Mouse (Mus musculus) MEL (cell line): ENCODE measurements around the gene Radil. TPM values are rescaled to one million over a fixed set of nuclear protein-coding genes. Genes with fewer than 3 reads are reported as not detected.

ENCODE experiments used
- DNase-seq: peaks from one replicate; pipeline ENCODE4 v3.0.0; 2011; ENCODE audit warnings: low read depth, low spot score
- H3K27ac ChIP-seq: 2 replicates; pipeline ENCODE4 v1.5.1; 2012; ENCODE audit warnings: low read depth, mild to moderate bottlenecking, control low read depth, low read length, moderate library complexity; ENCODE audit not compliant: control insufficient read depth
- H3K27me3 ChIP-seq, 2 experiments: fragments of 150-350 bp in 1 of 2; sonication (generic) in 1 of 2; 2 replicates each; pipeline ENCODE4 v1.6.1; 2012; ENCODE audit warnings: low read length in 2 of 2, mild to moderate bottlenecking in 2 of 2, improper control_type of control experiment in 1 of 2, moderate library complexity in 1 of 2; ENCODE audit not compliant: insufficient read depth in 2 of 2, control insufficient read depth in 1 of 2
- H3K36me3 ChIP-seq, 2 experiments: 2 replicates each; pipeline ENCODE4 v1.6.1; 2012 to 2014; ENCODE audit warnings: low read length in 2 of 2, improper control_type of control experiment in 1 of 2, inconsistent platforms in 1 of 2, mild to moderate bottlenecking in 1 of 2; ENCODE audit not compliant: insufficient read depth in 2 of 2, control insufficient read depth in 1 of 2
- H3K4me1 ChIP-seq, 2 experiments: fragments of 150-350 bp in 1 of 2; sonication (generic) in 1 of 2; 2 replicates each; pipeline ENCODE4 v1.6.1; 2012; ENCODE audit warnings: low read length in 2 of 2, improper control_type of control experiment in 1 of 2, mild to moderate bottlenecking in 1 of 2; ENCODE audit not compliant: insufficient read depth in 2 of 2, control insufficient read depth in 1 of 2
- H3K4me3 ChIP-seq, 2 experiments: fragments of 150-350 bp in 1 of 2; sonication (generic) in 1 of 2; 2 replicates each; pipeline ENCODE4 v1.5.1; 2012; ENCODE audit warnings: low read depth in 2 of 2, low read length in 2 of 2, mild to moderate bottlenecking in 2 of 2, moderate library complexity in 2 of 2, control low read depth in 1 of 2, improper control_type of control experiment in 1 of 2; ENCODE audit not compliant: control insufficient read depth in 1 of 2, insufficient read depth in 1 of 2
- H3K79me2 ChIP-seq: 2 replicates; pipeline ENCODE4 v1.6.1; 2012; ENCODE audit warnings: mild to moderate bottlenecking, low read length, moderate library complexity; ENCODE audit not compliant: control insufficient read depth, poor library complexity, insufficient read depth
- H3K9ac ChIP-seq: 2 replicates; pipeline ENCODE4 v1.6.1; 2012; ENCODE audit warnings: low read depth, mild to moderate bottlenecking, control low read depth, low read length, moderate library complexity; ENCODE audit not compliant: control insufficient read depth, poor library complexity, severe bottlenecking
- H3K9me3 ChIP-seq: fragments of 150-350 bp; sonication (generic); replicated peaks from 2 replicates; pipeline ENCODE4 v1.6.1; 2012; ENCODE audit warnings: mild to moderate bottlenecking, low read length, improper control_type of control experiment, moderate library complexity; ENCODE audit not compliant: insufficient read depth
- CHD2 ChIP-seq: IDR thresholded peaks from 2 replicates; pipeline ENCODE4 v1.6.1; 2011; ENCODE audit warnings: low read length, improper control_type of control experiment
- CTCF ChIP-seq, 3 experiments: IDR thresholded peaks in 2 of 3; conservative IDR thresholded peaks in 1 of 3; 2 replicates each; pipeline ENCODE4 v1.5.1; 2011 to 2012; ENCODE audit warnings: low read length in 3 of 3, low read depth in 2 of 3, mild to moderate bottlenecking in 2 of 3, improper control_type of control experiment in 1 of 3, inconsistent platforms in 1 of 3, mixed read lengths in 1 of 3, moderate library complexity in 1 of 3; ENCODE audit not compliant: control insufficient read depth in 1 of 3, insufficient read depth in 1 of 3, poor library complexity in 1 of 3, severe bottlenecking in 1 of 3
- E2F4 ChIP-seq: IDR thresholded peaks from 2 replicates; pipeline ENCODE4 v1.6.1; 2011; ENCODE audit warnings: low read depth, low read length, improper control_type of control experiment, borderline replicate concordance
- ELF1 ChIP-seq: IDR thresholded peaks from 2 replicates; pipeline ENCODE4 v1.6.1; 2014; ENCODE audit warnings: low read depth, mild to moderate bottlenecking, inconsistent platforms, low read length, improper control_type of control experiment, moderate library complexity
- GABPA ChIP-seq: IDR thresholded peaks from 2 replicates; pipeline ENCODE4 v1.6.1; 2012; ENCODE audit warnings: low read depth, mild to moderate bottlenecking, inconsistent platforms, low read length, improper control_type of control experiment, moderate library complexity
- GATA1 ChIP-seq: IDR thresholded peaks from 2 replicates; pipeline ENCODE4 v1.6.1; 2011; ENCODE audit warnings: low read depth, low read length, improper control_type of control experiment
- KAT2A ChIP-seq: conservative IDR thresholded peaks from 2 replicates; pipeline ENCODE4 v1.6.1; 2012; ENCODE audit warnings: low read depth, low read length, improper control_type of control experiment, inconsistent platforms
- MYC ChIP-seq: IDR thresholded peaks from 2 replicates; pipeline ENCODE4 v1.6.1; 2011; ENCODE audit warnings: low read depth, mild to moderate bottlenecking, low read length, improper control_type of control experiment, moderate library complexity
- NELFE ChIP-seq: IDR thresholded peaks from 2 replicates; pipeline ENCODE4 v1.6.1; 2011; ENCODE audit warnings: low read depth, low read length, improper control_type of control experiment
- NRF1 ChIP-seq: IDR thresholded peaks from 2 replicates; pipeline ENCODE4 v1.6.1; 2014; ENCODE audit warnings: low read depth, mild to moderate bottlenecking, inconsistent platforms, low read length, improper control_type of control experiment, moderate library complexity; ENCODE audit not compliant: poor library complexity, insufficient read depth, severe bottlenecking
- POLR2A ChIP-seq, 2 experiments: IDR thresholded peaks; 2 replicates each; pipeline ENCODE4 v1.6.1; 2011 to 2012; ENCODE audit warnings: low read length in 2 of 2, mild to moderate bottlenecking in 2 of 2, control low read depth in 1 of 2, improper control_type of control experiment in 1 of 2, low read depth in 1 of 2, moderate library complexity in 1 of 2; ENCODE audit not compliant: control insufficient read depth in 1 of 2, insufficient read depth in 1 of 2, poor library complexity in 1 of 2
- POLR2AphosphoS2 ChIP-seq: IDR thresholded peaks from 2 replicates; pipeline ENCODE4 v1.6.1; 2011; ENCODE audit warnings: low read length, improper control_type of control experiment
- POLR2AphosphoS5 ChIP-seq: IDR thresholded peaks from 2 replicates; pipeline ENCODE4 v1.6.1; 2012; ENCODE audit warnings: low read depth, borderline replicate concordance, mild to moderate bottlenecking, inconsistent platforms, low read length, moderate library complexity, mixed read lengths
- RAD21 ChIP-seq: IDR thresholded peaks from 2 replicates; pipeline ENCODE4 v1.6.1; 2011; ENCODE audit warnings: mild to moderate bottlenecking, low read depth, low read length, improper control_type of control experiment
- SIN3A ChIP-seq: IDR thresholded peaks from 2 replicates; pipeline ENCODE4 v1.6.1; 2012; ENCODE audit warnings: low read length, improper control_type of control experiment, inconsistent platforms
- TAL1 ChIP-seq: IDR thresholded peaks from 2 replicates; pipeline ENCODE4 v1.6.1; 2012; ENCODE audit warnings: mild to moderate bottlenecking, inconsistent platforms, low read length, moderate library complexity, mixed read lengths
- TBP ChIP-seq: IDR thresholded peaks from 2 replicates; pipeline ENCODE4 v1.8.0; 2011; ENCODE audit warnings: low read depth, low read length, improper control_type of control experiment
- TCF12 ChIP-seq: IDR thresholded peaks from 2 replicates; pipeline ENCODE4 v1.6.1; 2014; ENCODE audit warnings: low read depth, mild to moderate bottlenecking, inconsistent platforms, low read length, improper control_type of control experiment, moderate library complexity
- UBTF ChIP-seq: IDR thresholded peaks from 2 replicates; pipeline ENCODE4 v1.6.1; 2012; ENCODE audit warnings: low read depth, mild to moderate bottlenecking, inconsistent platforms, low read length, improper control_type of control experiment, moderate library complexity, borderline replicate concordance; ENCODE audit not compliant: insufficient read depth
- USF2 ChIP-seq, 2 experiments: IDR thresholded peaks; 2 replicates each; pipeline ENCODE4 v1.6.1; 2011 to 2012; ENCODE audit warnings: improper control_type of control experiment in 2 of 2, low read length in 2 of 2, borderline replicate concordance in 1 of 2, inconsistent platforms in 1 of 2, low read depth in 1 of 2, mild to moderate bottlenecking in 1 of 2; ENCODE audit not compliant: insufficient read depth in 1 of 2
- ZMIZ1 ChIP-seq: IDR thresholded peaks from 2 replicates; pipeline ENCODE4 v1.6.1; 2012; ENCODE audit warnings: low read depth, mild to moderate bottlenecking, inconsistent platforms, low read length, improper control_type of control experiment, moderate library complexity
- polyA plus RNA-seq, 2 experiments: library from polyadenylated mRNA; stranded (reverse) in 1 of 2; unstranded in 1 of 2; fragments of >175 nt in 1 of 2; fragments of >200 nt in 1 of 2; gene quantifications; 2 replicates each; pipeline versions ENCODE4 v1.2.1 to v1.2.4; 2012; ENCODE audit warnings: low replicate concordance in 2 of 2, low read depth in 1 of 2; ENCODE audit not compliant: insufficient read length in 2 of 2, insufficient read depth in 1 of 2, missing spikeins in 1 of 2
- total RNA-seq: library from RNA; depleted of rRNA; stranded (reverse); fragments of 300-350 nt; gene quantifications from 2 replicates; pipeline ENCODE4 v1.2.3, GENCODE M21; 2012

Gene Radil
- total and polyA plus RNA-seq, 3 experiments: 0.07 to 0.27 TPM; not detected in 1

DNA sequence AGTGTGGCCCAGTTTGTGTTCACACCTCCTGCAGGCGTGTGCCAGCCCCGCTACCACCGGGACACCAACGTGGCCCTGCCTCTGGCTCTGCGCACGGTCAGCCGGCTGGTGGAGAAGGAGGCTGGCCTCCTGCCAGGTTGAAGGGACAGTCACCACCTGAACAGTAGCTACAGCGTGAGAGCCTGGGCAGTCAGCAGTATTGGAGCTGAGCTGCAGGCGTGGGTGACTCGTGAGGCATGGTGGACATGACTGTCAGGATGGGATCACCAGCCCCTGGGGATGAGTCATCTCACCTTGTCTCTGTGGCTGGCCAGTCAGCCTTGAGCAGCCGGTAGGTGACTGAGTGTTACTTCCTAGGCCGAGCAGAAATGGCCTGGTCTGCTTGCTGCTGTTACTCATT, 73.6 kb downstream of the Radil start:
- Histone ChIP-seq H3K9ac (no peak overlapping the region), H3K27me3 (no peaks in the 10 kb centered on the region), H3K27ac (no peak overlapping the region), H3K36me3 (no peaks in the 10 kb centered on the region), H3K9me3 (no peaks in the 10 kb centered on the region)
- no peak for DNase-seq
- TF ChIP-seq TBP (no peak), ELF1 (no peak), POLR2AphosphoS5 (no peak), USF2 (IDR thresholded peaks at IDR 0.05; ENCODE audit: borderline replicate concordance in 1 of 2, insufficient read depth in 1 of 2, low read depth in 1 of 2, low read length in 2 of 2) (no peak), GABPA (no peak), SIN3A (no peak), UBTF (no peak), NELFE (no peak), CHD2 (no peak), TAL1 (no peak), ZMIZ1 (no peak), GATA1 (no peak), KAT2A (no peak), E2F4 (no peak), POLR2A (IDR thresholded peaks at IDR 0.05; ENCODE audit: control insufficient read depth in 1 of 2, insufficient read depth in 1 of 2, low read depth in 1 of 2, low read length in 2 of 2, poor library complexity in 1 of 2) (no peak), TCF12 (no peak)
- TF ChIP-seq, all 39 proteins: peak for 0
- H3K4me1 ChIP-seq: no peaks in the 10 kb centered on the region
- H3K79me2 ChIP-seq: no peaks in the 10 kb centered on the region
- H3K4me3 ChIP-seq: no peak overlapping the region

DNA sequence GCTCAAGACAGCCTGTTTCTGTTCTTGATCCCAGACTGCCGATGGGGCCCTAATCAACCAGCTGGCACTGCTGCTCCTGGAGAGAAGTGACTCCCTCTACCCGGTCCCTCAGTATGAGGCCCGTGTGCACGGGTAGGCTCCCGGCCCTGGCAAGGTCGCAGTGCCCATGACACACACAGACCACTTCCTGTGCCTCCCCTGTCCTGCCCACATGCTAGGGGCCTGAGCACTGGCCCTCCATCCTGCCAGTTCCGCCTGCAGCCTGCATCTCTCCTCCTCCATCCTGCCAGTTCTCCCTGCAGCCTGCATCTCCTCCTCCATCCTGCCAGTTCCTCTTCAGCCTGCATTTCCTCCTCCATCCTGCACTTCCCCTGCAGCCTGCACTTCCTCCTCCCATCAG, 75.2 kb downstream of the Radil start:
- H3K36me3 ChIP-seq: no peaks in the 10 kb centered on the region
- H3K9me3 ChIP-seq: no peaks in the 10 kb centered on the region

More for the DNA sequence above, 75.2 kb downstream of the Radil start:
- Histone ChIP-seq H3K4me3 (no peak overlapping the region), H3K27me3 (no peaks in the 10 kb centered on the region), H3K4me1 (no peaks in the 10 kb centered on the region), H3K9ac (no peak overlapping the region)
- TF ChIP-seq ZMIZ1 (no peak), RAD21 (no peak), NRF1 (no peak), POLR2AphosphoS2 (no peak), MYC (no peak), CHD2 (no peak), CTCF (IDR thresholded peaks at IDR 0.05 in 2 of 3, conservative IDR thresholded peaks at IDR 0.05 in 1 of 3; ENCODE audit: control insufficient read depth in 1 of 3, insufficient read depth in 1 of 3, low read depth in 2 of 3, low read length in 3 of 3, poor library complexity in 1 of 3, severe bottlenecking in 1 of 3) (no peak), UBTF (no peak)
- TF ChIP-seq, all 39 proteins: peak for 0
- H3K27ac ChIP-seq: no peak overlapping the region
- no peak for DNase-seq
- no peaks in the 10 kb centered on the region for H3K79me2 ChIP-seq
